Mouse (Mus musculus) kidney, embryonic 14.5 days (tissue): ENCODE measurements around the gene Clpsl2. TPM values are rescaled to one million over a fixed set of nuclear protein-coding genes. Genes with fewer than 3 reads are reported as not detected.

Experiments
- ATAC-seq: fragments of 200-750 bp; cut with Nextera tagmentation; 2 replicates; pipeline ENCODE4 v1.8.0; 2017; ENCODE audit warnings: moderate number of reproducible peaks, mild to moderate bottlenecking, moderate TSS enrichment, moderate library complexity; ENCODE audit not compliant: low FRiP score, low TSS enrichment
- H3K27ac ChIP-seq: fragments of 300-500 bp; sonication (generic); 2 replicates; pipeline ENCODE4 v1.5.1; 2014; ENCODE audit warnings: low read depth, mild to moderate bottlenecking, low read length, moderate library complexity, mixed read lengths
- H3K27me3 ChIP-seq: fragments of 300-500 bp; sonication (generic); 2 replicates; pipeline ENCODE4 v1.6.1; 2014; ENCODE audit warnings: mild to moderate bottlenecking, low read length; ENCODE audit not compliant: control insufficient read depth, insufficient read depth
- H3K36me3 ChIP-seq: fragments of 300-500 bp; sonication (generic); 2 replicates; pipeline ENCODE4 v1.6.1; 2014; ENCODE audit warnings: low read length, mixed read lengths; ENCODE audit not compliant: control insufficient read depth, insufficient read depth
- H3K4me1 ChIP-seq: fragments of 300-500 bp; sonication (generic); 2 replicates; pipeline ENCODE4 v1.6.1; 2014; ENCODE audit warnings: low read length, mixed read lengths; ENCODE audit not compliant: control insufficient read depth, insufficient read depth
- H3K4me2 ChIP-seq: fragments of 300-500 bp; sonication (generic); replicated peaks from 2 replicates; pipeline ENCODE4 v1.6.1; 2014; ENCODE audit warnings: low read depth, mild to moderate bottlenecking, low read length
- H3K4me3 ChIP-seq: fragments of 300-500 bp; sonication (generic); 2 replicates; pipeline ENCODE4 v1.5.1; 2014; ENCODE audit warnings: mild to moderate bottlenecking, low read length
- H3K9ac ChIP-seq: fragments of 300-500 bp; sonication (generic); 2 replicates; pipeline ENCODE4 v1.6.1; 2014; ENCODE audit warnings: low read depth, mild to moderate bottlenecking, low read length, moderate library complexity
- H3K9me3 ChIP-seq: fragments of 300-500 bp; sonication (generic); 2 replicates; pipeline ENCODE4 v1.6.1; 2016; ENCODE audit warnings: low read length; ENCODE audit not compliant: control insufficient read depth
- WGBS: fragments of 180-500 bp; shearing (Covaris S2); extraction: QIAGEN DNeasy Blood & Tissue Kit; methylation state at CpG from one replicate; pipeline ENCODE4 v1.1.7; 2014; 5-methylcytosine and 5-hydroxymethylcytosine counted together
- polyA plus RNA-seq: library from polyadenylated mRNA; unstranded; fragments of >200 nt; fragmentation: Nextera tagmentation; extraction: Ambion mirVana; gene quantifications from 2 replicates; pipeline ENCODE4 v1.2.1, GENCODE M21; 2014

Clpsl2 gene
- polyA plus RNA-seq, 1 experiment from 2014 or later = not detected

DNA sequence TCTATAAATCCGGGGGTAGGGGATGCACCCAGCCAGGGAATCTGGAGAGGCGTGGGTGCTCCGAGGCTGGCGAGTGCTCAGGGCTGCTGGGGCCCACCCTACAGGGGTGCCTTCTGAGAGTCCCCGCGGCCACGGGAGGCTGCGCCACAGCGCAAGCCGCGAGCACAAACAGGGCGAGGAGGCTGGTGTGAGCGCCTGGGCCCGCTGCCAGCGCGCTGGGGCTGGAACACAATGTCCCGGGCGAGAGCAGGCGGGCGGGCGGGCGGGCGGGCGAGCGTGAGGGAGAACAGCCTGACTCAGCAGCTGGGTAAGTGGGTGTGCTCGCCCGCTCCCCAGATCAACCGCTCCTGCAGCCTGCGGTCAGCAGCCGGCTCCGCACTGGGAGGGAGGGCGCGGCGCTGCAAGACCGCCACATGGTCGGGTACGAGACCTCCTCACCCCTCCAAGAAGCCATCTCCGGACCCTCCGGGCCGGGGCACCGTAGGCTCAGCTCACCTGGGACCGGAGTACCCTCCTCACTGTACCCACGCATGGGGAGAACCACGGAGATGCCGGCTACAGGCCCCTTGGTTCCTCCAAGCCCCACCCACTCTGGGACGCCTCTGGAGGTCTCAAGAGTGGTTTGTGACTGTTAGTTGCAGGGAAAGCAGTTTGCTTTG is 31.1 kb upstream of the Clpsl2 start:
- Histone ChIP-seq H3K4me1 (peaks cover 19% of the 10 kb centered on the region), H3K9me3 (no peaks in the 10 kb centered on the region), H3K4me3 (peak overlapping the region; percentile 38), H3K27ac (peak overlapping the region; percentile 59; the same call in 1 of the 2 replicates), H3K36me3 (no peaks in the 10 kb centered on the region), H3K27me3 (0 out of 2 replicates have a peak, but pooled peaks cover 5% of the 10 kb centered on the region), H3K9ac (peak overlapping the region; percentile 52), H3K4me2 (peak overlapping the region; percentile 71)
- ATAC-seq = peak; percentile 54
- WGBS = under 1% methylated on average over 44 of the region's 46 CpGs

DNA sequence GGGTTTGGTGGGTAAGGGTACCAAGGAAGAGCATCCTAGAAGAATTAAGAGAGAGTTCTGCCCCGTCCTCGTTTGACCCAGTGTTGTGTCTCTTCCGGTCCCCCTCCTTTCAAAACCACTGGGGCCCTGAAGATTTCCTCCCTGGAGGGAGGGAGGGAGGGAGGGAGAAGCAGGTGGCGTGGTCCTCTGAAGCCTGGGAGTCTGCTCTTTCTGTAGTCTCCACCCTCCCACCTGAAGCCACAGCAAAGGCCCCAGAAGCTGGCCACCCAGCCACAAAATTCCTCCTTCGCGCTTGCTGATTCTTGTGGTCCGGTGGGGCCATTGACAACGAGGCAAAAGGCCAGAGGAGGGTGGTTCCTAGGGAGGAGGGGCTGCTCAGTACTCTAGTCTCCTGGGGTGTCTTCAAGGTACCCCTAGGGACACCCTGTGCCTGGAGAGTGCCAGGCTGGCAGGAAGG is 30.6 kb upstream of the Clpsl2 start:
- Histone ChIP-seq H3K4me2 (peak overlapping the region; percentile 71), H3K9me3 (no peaks in the 10 kb centered on the region), H3K4me1 (peaks cover 18% of the 10 kb centered on the region), H3K36me3 (no peaks in the 10 kb centered on the region), H3K4me3 (peak overlapping the region; percentile 38), H3K9ac (no peak overlapping the region), H3K27ac (no peak overlapping the region; the same call in 1 of the 2 replicates), H3K27me3 (0 out of 2 replicates have a peak, but pooled peaks cover 5% of the 10 kb centered on the region)
- no peak for ATAC-seq
- WGBS = 18% methylated on average over 8 of the region's 8 CpGs

DNA sequence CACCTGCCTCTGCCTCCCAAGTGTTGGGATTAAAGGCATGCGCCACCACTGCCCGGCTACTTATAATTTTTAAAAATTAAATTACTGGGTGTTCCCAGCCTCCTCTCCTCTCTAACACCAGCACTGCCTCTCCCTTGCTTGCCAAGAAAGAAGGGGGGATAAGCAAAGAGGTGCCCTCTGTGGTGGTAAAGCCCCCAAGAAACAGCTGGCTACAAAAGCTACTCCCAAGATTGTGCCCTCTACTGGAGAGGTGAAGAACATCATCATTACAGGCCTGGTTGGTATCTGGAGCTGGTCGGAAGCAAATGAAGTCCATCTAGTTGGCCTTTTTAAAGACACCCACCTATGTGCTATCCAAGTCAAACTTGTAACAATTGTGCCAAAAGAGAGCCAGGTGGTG is 29.4 kb upstream of the Clpsl2 start:
- H3K9me3 ChIP-seq = no peaks in the 10 kb centered on the region
- peaks cover 21% of the 10 kb centered on the region for H3K4me1 ChIP-seq
- WGBS = 95% methylated on average over 3 of the region's 3 CpGs
- H3K27ac ChIP-seq = no peak overlapping the region
- H3K4me2 ChIP-seq = no peak overlapping the region
- H3K4me3 ChIP-seq = no peak overlapping the region
- H3K36me3 ChIP-seq = no peaks in the 10 kb centered on the region
- ATAC-seq = no peak
- H3K9ac ChIP-seq = no peak overlapping the region
- H3K27me3 ChIP-seq = 0 out of 2 replicates have a peak, but pooled peaks cover 5% of the 10 kb centered on the region

- Histone ChIP-seq H3K4me1 (peaks cover 20% of the 10 kb centered on the region), H3K27me3 (0 out of 2 replicates have a peak, but pooled peaks cover 5% of the 10 kb centered on the region), H3K27ac (no peak overlapping the region), H3K36me3 (no peaks in the 10 kb centered on the region), H3K4me2 (no peak overlapping the region), H3K9ac (no peak overlapping the region), H3K4me3 (no peak overlapping the region), H3K9me3 (no peaks in the 10 kb centered on the region)
- ATAC-seq = no peak
- 68% methylated on average over 4 of the region's 4 CpGs for WGBS
Observed at GRCm38 (mm10) chr17:28520561-28520960, 28.6 kb upstream of the Clpsl2 start.

GRCm38 (mm10) chr17:28521071-28521726 is 28.0 kb upstream of the Clpsl2 start:
- no peak for ATAC-seq
- H3K9ac ChIP-seq = no peak overlapping the region
- 0 out of 2 replicates have a peak, but pooled peaks cover 5% of the 10 kb centered on the region for H3K27me3 ChIP-seq
- no peak overlapping the region for H3K27ac ChIP-seq
- WGBS = 53% methylated on average over 5 of the region's 5 CpGs
- H3K36me3 ChIP-seq = no peaks in the 10 kb centered on the region
- H3K4me3 ChIP-seq = no peak overlapping the region
- no peaks in the 10 kb centered on the region for H3K9me3 ChIP-seq
- no peak overlapping the region for H3K4me2 ChIP-seq
- peaks cover 18% of the 10 kb centered on the region for H3K4me1 ChIP-seq

DNA sequence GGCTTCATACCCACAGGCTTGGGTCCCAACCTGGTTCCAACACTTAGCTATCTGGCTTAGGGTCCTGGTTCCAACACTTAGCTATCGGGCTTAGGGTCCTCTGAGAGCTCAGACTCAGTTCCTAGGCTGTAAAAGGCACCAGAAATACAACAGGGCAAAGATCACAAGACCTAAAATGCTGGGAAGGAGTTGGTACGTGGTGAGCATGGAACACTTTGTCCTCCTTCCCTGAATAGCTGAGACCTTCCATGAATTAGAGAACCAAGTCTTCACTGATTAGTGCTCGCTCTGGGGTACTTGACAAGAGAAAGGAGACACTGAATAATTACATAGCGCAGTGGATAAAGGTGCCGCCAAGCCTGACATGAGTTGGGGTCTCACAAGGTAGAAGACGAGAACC is 27.3 kb upstream of the Clpsl2 start:
- no peak overlapping the region for H3K9ac ChIP-seq
- peaks cover 18% of the 10 kb centered on the region for H3K4me1 ChIP-seq
- no peaks in the 10 kb centered on the region for H3K9me3 ChIP-seq
- no peaks in the 10 kb centered on the region for H3K36me3 ChIP-seq
- ATAC-seq = no peak
- H3K4me3 ChIP-seq = peak overlapping the region; percentile 72; the same call in 1 of the 2 replicates
- H3K27ac ChIP-seq = no peak overlapping the region
- WGBS = 18% methylated on average over 6 of the region's 6 CpGs
- peak overlapping the region; percentile 96 for H3K4me2 ChIP-seq
- 0 out of 2 replicates have a peak, but pooled peaks cover 5% of the 10 kb centered on the region for H3K27me3 ChIP-seq

DNA sequence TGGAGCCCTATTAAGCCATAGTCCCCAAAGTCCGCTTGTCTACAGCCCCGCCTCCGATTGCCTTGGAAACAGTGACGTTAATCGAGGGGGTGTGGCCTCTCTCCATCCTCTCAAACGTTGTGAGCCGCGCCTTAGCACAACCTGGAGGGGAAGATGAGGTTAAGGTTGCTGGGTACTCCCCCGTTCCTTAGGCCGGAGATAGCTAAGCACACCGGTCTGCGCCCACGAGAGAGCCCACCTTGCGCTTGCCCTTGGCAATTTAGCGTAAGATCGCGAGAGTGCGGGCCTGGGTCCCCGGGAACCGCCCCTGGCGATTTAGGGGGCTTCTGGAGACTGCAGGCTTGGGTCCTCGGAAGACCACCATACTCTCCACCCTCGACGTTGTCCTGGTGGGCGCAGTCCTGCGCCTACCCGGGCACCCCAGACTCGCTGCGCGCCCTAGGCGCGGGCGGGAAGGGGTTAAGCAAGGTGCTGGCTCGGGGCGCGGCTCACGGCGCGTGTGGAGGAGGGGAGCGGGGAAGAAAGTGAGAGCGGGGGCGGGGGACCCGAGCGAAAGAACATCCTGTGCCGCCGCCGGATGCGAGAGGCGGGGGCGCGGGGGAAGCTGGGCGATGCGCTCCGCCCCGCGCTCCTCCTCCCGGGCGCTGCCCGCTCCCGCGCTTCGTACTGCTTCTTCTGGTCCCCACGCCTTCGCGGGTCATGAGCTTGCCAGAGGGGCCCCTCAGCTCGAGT is 26.4 kb upstream of the Clpsl2 start:
- H3K4me3 ChIP-seq = peak overlapping the region; percentile 72
- H3K36me3 ChIP-seq = no peaks in the 10 kb centered on the region
- H3K27ac ChIP-seq = peak overlapping the region; percentile 90
- ATAC-seq = peak; percentile 78
- WGBS = under 1% methylated on average over 27 of the region's 66 CpGs
- no peaks in the 10 kb centered on the region for H3K9me3 ChIP-seq
- peak overlapping the region; percentile 70 for H3K9ac ChIP-seq
- H3K4me1 ChIP-seq = peaks cover 18% of the 10 kb centered on the region
- H3K4me2 ChIP-seq = peak overlapping the region; percentile 96
- 0 out of 2 replicates have a peak, but pooled peaks cover 5% of the 10 kb centered on the region for H3K27me3 ChIP-seq

- no peak for ATAC-seq
- 6% methylated on average over 28 of the region's 28 CpGs for WGBS
Observed at GRCm38 (mm10) chr17:28523355-28524008, 25.7 kb upstream of the Clpsl2 start.

More at GRCm38 (mm10) chr17:28523355-28524008, 25.7 kb upstream of the Clpsl2 start:
- peak overlapping the region; percentile 96 for H3K4me2 ChIP-seq
- H3K4me3 ChIP-seq = peak overlapping the region; percentile 72
- peak overlapping the region; percentile 70 for H3K9ac ChIP-seq
- no peaks in the 10 kb centered on the region for H3K36me3 ChIP-seq
- H3K27ac ChIP-seq = peak overlapping the region; percentile 90
- no peaks in the 10 kb centered on the region for H3K9me3 ChIP-seq
- 0 out of 2 replicates have a peak, but pooled peaks cover 5% of the 10 kb centered on the region for H3K27me3 ChIP-seq
- H3K4me1 ChIP-seq = peaks cover 18% of the 10 kb centered on the region
